Mouse (Mus musculus): ENCODE measurements around the gene 4933424G06Rik. TPM values are rescaled to one million over a fixed set of nuclear protein-coding genes. Genes with fewer than 3 reads are reported as not detected.

Gene 4933424G06Rik
- not detected in 2 replicates for polyA plus RNA-seq (2012)

GRCm38 (mm10) chr1:36709854-36710280 is at the start of gene 4933424G06Rik:
Gene 4933424G06Rik (plus strand): TSS chr1:36710149.
- TF ChIP-seq GATA1 (IDR thresholded peaks at IDR 0.05; ENCODE audit: low read length): no peak

GRCm38 (mm10) chr1:36664457-36664856 is 45.5 kb upstream of the 4933424G06Rik start:
- no peak for TF ChIP-seq GATA1 (IDR thresholded peaks at IDR 0.05; ENCODE audit: low read length)

- TF ChIP-seq GATA1 (IDR thresholded peaks at IDR 0.05; ENCODE audit: low read length): no peak
Measured at GRCm38 (mm10) chr1:36665165-36665723, 44.7 kb upstream of the 4933424G06Rik start.

GRCm38 (mm10) chr1:36665934-36666333 is 44.0 kb upstream of the 4933424G06Rik start:
- TF ChIP-seq GATA1 (IDR thresholded peaks at IDR 0.05; ENCODE audit: low read length): no peak

- no peak for TF ChIP-seq GATA1 (IDR thresholded peaks at IDR 0.05; ENCODE audit: low read length)
Measured at GRCm38 (mm10) chr1:36670256-36670655, 39.7 kb upstream of the 4933424G06Rik start.

GRCm38 (mm10) chr1:36671260-36671659 is 38.7 kb upstream of the 4933424G06Rik start:
- TF ChIP-seq GATA1 (IDR thresholded peaks at IDR 0.05; ENCODE audit: low read length): no peak

GRCm38 (mm10) chr1:36672648-36673350 is 37.1 kb upstream of the 4933424G06Rik start:
- no peak for TF ChIP-seq GATA1 (IDR thresholded peaks at IDR 0.05; ENCODE audit: low read length)

- no peak for TF ChIP-seq GATA1 (IDR thresholded peaks at IDR 0.05; ENCODE audit: low read length)
Measured at GRCm38 (mm10) chr1:36674936-36675335, 35.0 kb upstream of the 4933424G06Rik start.

GRCm38 (mm10) chr1:36680893-36681292 is 29.1 kb upstream of the 4933424G06Rik start:
- no peak for TF ChIP-seq GATA1 (IDR thresholded peaks at IDR 0.05; ENCODE audit: low read length)

GRCm38 (mm10) chr1:36682620-36683355 is 27.2 kb upstream of the 4933424G06Rik start, which contains the start of gene Fam178b:
Gene Fam178b (minus strand): TSS chr1:36683183.
- no peak for TF ChIP-seq GATA1 (IDR thresholded peaks at IDR 0.05; ENCODE audit: low read length)

- TF ChIP-seq GATA1 (IDR thresholded peaks at IDR 0.05; ENCODE audit: low read length): no peak
Measured at GRCm38 (mm10) chr1:36683810-36684467, 26.0 kb upstream of the 4933424G06Rik start.

GRCm38 (mm10) chr1:36690671-36691235 is 19.2 kb upstream of the 4933424G06Rik start:
- TF ChIP-seq GATA1 (IDR thresholded peaks at IDR 0.05; ENCODE audit: low read length): no peak

GRCm38 (mm10) chr1:36691271-36692155 is 18.4 kb upstream of the 4933424G06Rik start, which contains the start of gene Cox5b:
Gene Cox5b (plus strand): TSS chr1:36691449.
- TF ChIP-seq GATA1 (IDR thresholded peaks at IDR 0.05; ENCODE audit: low read length): no peak

GRCm38 (mm10) chr1:36694871-36695270 is 15.1 kb upstream of the 4933424G06Rik start:
- TF ChIP-seq GATA1 (IDR thresholded peaks at IDR 0.05; ENCODE audit: low read length): no peak

Measured in G1E-ER4 (cell line).